Mouse (Mus musculus): Measurements from ENCODE around the gene Gm4131. TPM values are rescaled to one million over a fixed set of nuclear protein-coding genes. Genes with fewer than 3 reads are reported as not detected.

Gm4131 gene
- polyA plus RNA-seq, 1 experiment from 2014 or later, result not detected

GRCm38 (mm10) chr14:62555840-62556810 lies 10.6 kb downstream of the Gm4131 start:
- Histone ChIP-seq H3K4me3 (ENCODE audit: low read length) (peak overlapping the region; percentile 74), H3K4me2 (replicated peaks; ENCODE audit: low read depth, low read length) (peak overlapping the region; percentile 97), H3K4me1 (ENCODE audit: control insufficient read depth, insufficient read depth, low read length) (no peaks in the 10 kb centered on the region; the same call in 1 of the 2 replicates), H3K36me3 (ENCODE audit: control insufficient read depth, insufficient read depth, low read length) (no peaks in the 10 kb centered on the region), H3K27ac (ENCODE audit: low read depth, low read length) (no peak overlapping the region), H3K27me3 (ENCODE audit: control insufficient read depth, insufficient read depth, low read length) (no peaks in the 10 kb centered on the region; the same call in 1 of the 2 replicates), H3K9me3 (ENCODE audit: control insufficient read depth, low read length) (no peaks in the 10 kb centered on the region), H3K9ac (ENCODE audit: low read depth, low read length) (peak overlapping the region; percentile 70)
- WGBS, result 8% methylated on average over 31 of the region's 38 CpGs
- ATAC-seq (ENCODE audit: low FRiP score, low TSS enrichment), result peak; percentile 41

- peak within 1 kb of the TSS; percentile 70 for H3K9ac ChIP-seq (ENCODE audit: low read depth, low read length)
- H3K9me3 ChIP-seq (ENCODE audit: control insufficient read depth, low read length), result no peaks in the 10 kb centered on the region
- H3K36me3 ChIP-seq (ENCODE audit: control insufficient read depth, insufficient read depth, low read length), result no peaks in the 10 kb centered on the region
- H3K4me3 ChIP-seq (ENCODE audit: low read length), result peak within 1 kb of the TSS; percentile 74
- peak within 1 kb of the TSS; percentile 97 for H3K4me2 ChIP-seq (replicated peaks; ENCODE audit: low read depth, low read length)
- under 1% methylated on average over 50 of the region's 51 CpGs for WGBS
- peak; percentile 88 for ATAC-seq (ENCODE audit: low FRiP score, low TSS enrichment)
- H3K27me3 ChIP-seq (ENCODE audit: control insufficient read depth, insufficient read depth, low read length), result no peaks in the 10 kb centered on the region; the same call in 1 of the 2 replicates
- no peaks in the 10 kb centered on the region; the same call in 1 of the 2 replicates for H3K4me1 ChIP-seq (ENCODE audit: control insufficient read depth, insufficient read depth, low read length)
- H3K27ac ChIP-seq (ENCODE audit: low read depth, low read length), result no peak within 1 kb of the TSS
These were observed 11.4 kb downstream of the Gm4131 start, which contains the start of gene Fam124a for GRCm38 (mm10) chr14:62555309-62555829. Gene Fam124a (plus strand): TSS chr14:62555737.

- H3K4me2 ChIP-seq (replicated peaks; ENCODE audit: low read depth, low read length), result no peak overlapping the region
- no peak overlapping the region for H3K9ac ChIP-seq (ENCODE audit: low read depth, low read length)
- ATAC-seq (ENCODE audit: low FRiP score, low TSS enrichment), result no peak
- no peaks in the 10 kb centered on the region for H3K36me3 ChIP-seq (ENCODE audit: control insufficient read depth, insufficient read depth, low read length)
- H3K4me3 ChIP-seq (ENCODE audit: low read length), result no peak overlapping the region
- peaks cover 2% of the 10 kb centered on the region; the same call in 1 of the 2 replicates for H3K4me1 ChIP-seq (ENCODE audit: control insufficient read depth, insufficient read depth, low read length)
- WGBS, result 86% methylated on average over 5 of the region's 5 CpGs
- no peaks in the 10 kb centered on the region; the same call in 1 of the 2 replicates for H3K27me3 ChIP-seq (ENCODE audit: control insufficient read depth, insufficient read depth, low read length)
- no peak overlapping the region for H3K27ac ChIP-seq (ENCODE audit: low read depth, low read length)
- no peaks in the 10 kb centered on the region for H3K9me3 ChIP-seq (ENCODE audit: control insufficient read depth, low read length)
These were observed 12.9 kb downstream of the Gm4131 start for GRCm38 (mm10) chr14:62553786-62554185.

- no peak for ATAC-seq (ENCODE audit: low FRiP score, low TSS enrichment)
- peaks cover 2% of the 10 kb centered on the region; the same call in 1 of the 2 replicates for H3K4me1 ChIP-seq (ENCODE audit: control insufficient read depth, insufficient read depth, low read length)
- no peaks in the 10 kb centered on the region for H3K36me3 ChIP-seq (ENCODE audit: control insufficient read depth, insufficient read depth, low read length)
- 93% methylated on average over 4 of the region's 4 CpGs for WGBS
- no peaks in the 10 kb centered on the region; the same call in 1 of the 2 replicates for H3K27me3 ChIP-seq (ENCODE audit: control insufficient read depth, insufficient read depth, low read length)
- no peak overlapping the region for H3K9ac ChIP-seq (ENCODE audit: low read depth, low read length)
- no peak overlapping the region for H3K27ac ChIP-seq (ENCODE audit: low read depth, low read length)
- no peak overlapping the region for H3K4me2 ChIP-seq (replicated peaks; ENCODE audit: low read depth, low read length)
- no peak overlapping the region for H3K4me3 ChIP-seq (ENCODE audit: low read length)
- no peaks in the 10 kb centered on the region for H3K9me3 ChIP-seq (ENCODE audit: control insufficient read depth, low read length)
These were observed 13.9 kb downstream of the Gm4131 start for GRCm38 (mm10) chr14:62552771-62553170.

GRCm38 (mm10) chr14:62550121-62550520 lies 16.6 kb downstream of the Gm4131 start:
- 17% methylated on average over 4 of the region's 4 CpGs for whole genome bisulfite sequencing
- no peaks in the 10 kb centered on the region for H3K36me3 ChIP-seq (ENCODE audit: control insufficient read depth, insufficient read depth, low read length)
- H3K27ac ChIP-seq (ENCODE audit: low read depth, low read length), result no peak overlapping the region
- no peak overlapping the region for H3K4me3 ChIP-seq (ENCODE audit: low read length)
- H3K4me1 ChIP-seq (ENCODE audit: control insufficient read depth, insufficient read depth, low read length), result 0 out of 2 replicates have a peak, but pooled peaks cover 2% of the 10 kb centered on the region
- no peaks in the 10 kb centered on the region for H3K9me3 ChIP-seq (ENCODE audit: control insufficient read depth, low read length)
- H3K9ac ChIP-seq (ENCODE audit: low read depth, low read length), result no peak overlapping the region
- H3K27me3 ChIP-seq (ENCODE audit: control insufficient read depth, insufficient read depth, low read length), result no peaks in the 10 kb centered on the region; the same call in 1 of the 2 replicates
- no peak overlapping the region for H3K4me2 ChIP-seq (replicated peaks; ENCODE audit: low read depth, low read length)
- no peak for ATAC-seq (ENCODE audit: low FRiP score, low TSS enrichment)

GRCm38 (mm10) chr14:62546746-62547145 lies 20.0 kb downstream of the Gm4131 start:
- H3K4me1 ChIP-seq (ENCODE audit: control insufficient read depth, insufficient read depth, low read length), result 0 out of 2 replicates have a peak, but pooled peaks cover 2% of the 10 kb centered on the region
- no peaks in the 10 kb centered on the region for H3K36me3 ChIP-seq (ENCODE audit: control insufficient read depth, insufficient read depth, low read length)
- no peaks in the 10 kb centered on the region for H3K27me3 ChIP-seq (ENCODE audit: control insufficient read depth, insufficient read depth, low read length)
- H3K9me3 ChIP-seq (ENCODE audit: control insufficient read depth, low read length), result no peaks in the 10 kb centered on the region
- WGBS, result 24% methylated on average over 4 of the region's 4 CpGs
- no peak overlapping the region for H3K4me3 ChIP-seq (ENCODE audit: low read length)
- H3K27ac ChIP-seq (ENCODE audit: low read depth, low read length), result no peak overlapping the region
- no peak overlapping the region for H3K9ac ChIP-seq (ENCODE audit: low read depth, low read length)
- no peak overlapping the region for H3K4me2 ChIP-seq (replicated peaks; ENCODE audit: low read depth, low read length)
- ATAC-seq (ENCODE audit: low FRiP score, low TSS enrichment), result no peak

- Histone ChIP-seq H3K9ac (ENCODE audit: low read depth, low read length) (no peak overlapping the region), H3K9me3 (ENCODE audit: control insufficient read depth, low read length) (no peaks in the 10 kb centered on the region), H3K4me2 (replicated peaks; ENCODE audit: low read depth, low read length) (no peak overlapping the region), H3K36me3 (ENCODE audit: control insufficient read depth, insufficient read depth, low read length) (no peaks in the 10 kb centered on the region), H3K4me3 (ENCODE audit: low read length) (no peak overlapping the region), H3K27me3 (ENCODE audit: control insufficient read depth, insufficient read depth, low read length) (no peaks in the 10 kb centered on the region), H3K4me1 (ENCODE audit: control insufficient read depth, insufficient read depth, low read length) (0 out of 2 replicates have a peak, but pooled peaks cover 2% of the 10 kb centered on the region), H3K27ac (ENCODE audit: low read depth, low read length) (no peak overlapping the region)
- ATAC-seq (ENCODE audit: low FRiP score, low TSS enrichment), result no peak
- 89% methylated on average over 6 of the region's 6 CpGs for WGBS
These were observed 20.4 kb downstream of the Gm4131 start for GRCm38 (mm10) chr14:62546296-62546695.

- H3K4me2 ChIP-seq (replicated peaks; ENCODE audit: low read depth, low read length), result no peak overlapping the region
- H3K9ac ChIP-seq (ENCODE audit: low read depth, low read length), result no peak overlapping the region
- no peaks in the 10 kb centered on the region for H3K27me3 ChIP-seq (ENCODE audit: control insufficient read depth, insufficient read depth, low read length)
- no peak overlapping the region for H3K4me3 ChIP-seq (ENCODE audit: low read length)
- 77% methylated on average over 1 of the region's 1 CpGs for WGBS
- no peak for ATAC-seq (ENCODE audit: low FRiP score, low TSS enrichment)
- H3K4me1 ChIP-seq (ENCODE audit: control insufficient read depth, insufficient read depth, low read length), result no peaks in the 10 kb centered on the region
- no peaks in the 10 kb centered on the region for H3K9me3 ChIP-seq (ENCODE audit: control insufficient read depth, low read length)
- no peaks in the 10 kb centered on the region for H3K36me3 ChIP-seq (ENCODE audit: control insufficient read depth, insufficient read depth, low read length)
- no peak overlapping the region for H3K27ac ChIP-seq (ENCODE audit: low read depth, low read length)
These were observed 25.0 kb downstream of the Gm4131 start for GRCm38 (mm10) chr14:62541751-62542150.

GRCm38 (mm10) chr14:62539834-62540233 lies 26.9 kb downstream of the Gm4131 start:
- H3K4me2 ChIP-seq (replicated peaks; ENCODE audit: low read depth, low read length), result no peak overlapping the region
- no peak for ATAC-seq (ENCODE audit: low FRiP score, low TSS enrichment)
- H3K27ac ChIP-seq (ENCODE audit: low read depth, low read length), result no peak overlapping the region
- no peaks in the 10 kb centered on the region for H3K9me3 ChIP-seq (ENCODE audit: control insufficient read depth, low read length)
- H3K27me3 ChIP-seq (ENCODE audit: control insufficient read depth, insufficient read depth, low read length), result no peaks in the 10 kb centered on the region
- WGBS, result 89% methylated on average over 3 of the region's 3 CpGs
- no peaks in the 10 kb centered on the region for H3K36me3 ChIP-seq (ENCODE audit: control insufficient read depth, insufficient read depth, low read length)
- no peak overlapping the region for H3K4me3 ChIP-seq (ENCODE audit: low read length)
- no peak overlapping the region for H3K9ac ChIP-seq (ENCODE audit: low read depth, low read length)
- H3K4me1 ChIP-seq (ENCODE audit: control insufficient read depth, insufficient read depth, low read length), result no peaks in the 10 kb centered on the region
